Mouse (Mus musculus): ENCODE measurements around the gene Cdadc1.
"Not testable (repeated sequence)": the region's sequence is repeated elsewhere in the genome, so short reads cannot be mapped to it uniquely, and the experiment has no call there.

Gene Cdadc1

GRCm38 (mm10) chr14:59597398-59598259 is at the start of gene Cdadc1:
Cdadc1 (minus strand) TSS chr14:59597959.
- DNase-seq: peak; percentile 91 to 98

- DNase-seq: no peak
Measured at GRCm38 (mm10) chr14:59646826-59647697, 49.3 kb upstream of the Cdadc1 start.

- no peak for DNase-seq
Measured at GRCm38 (mm10) chr14:59644896-59645295, 47.1 kb upstream of the Cdadc1 start.

- no peak for DNase-seq
Measured at GRCm38 (mm10) chr14:59644166-59644565, 46.4 kb upstream of the Cdadc1 start.

- no peak for DNase-seq
Measured at GRCm38 (mm10) chr14:59643582-59643981, 45.8 kb upstream of the Cdadc1 start.

- no peak for DNase-seq
Measured at GRCm38 (mm10) chr14:59641856-59642255, 44.1 kb upstream of the Cdadc1 start.

GRCm38 (mm10) chr14:59638906-59639703 is 41.3 kb upstream of the Cdadc1 start:
- no peak for DNase-seq

GRCm38 (mm10) chr14:59633988-59634387 is 36.2 kb upstream of the Cdadc1 start:
- no peak for DNase-seq

GRCm38 (mm10) chr14:59633295-59633898 is 35.6 kb upstream of the Cdadc1 start:
- DNase-seq: no peak

GRCm38 (mm10) chr14:59632067-59632466 is 34.3 kb upstream of the Cdadc1 start:
- DNase-seq: no peak

GRCm38 (mm10) chr14:59630096-59630495 is 32.3 kb upstream of the Cdadc1 start:
- DNase-seq: no peak

GRCm38 (mm10) chr14:59629308-59629707 is 31.5 kb upstream of the Cdadc1 start:
- no peak for DNase-seq

- no peak for DNase-seq
Measured at GRCm38 (mm10) chr14:59627823-59628222, 30.1 kb upstream of the Cdadc1 start.

GRCm38 (mm10) chr14:59627142-59627680 is 29.5 kb upstream of the Cdadc1 start:
- DNase-seq: no peak

GRCm38 (mm10) chr14:59626711-59627110 is 29.0 kb upstream of the Cdadc1 start:
- no peak for DNase-seq

- no peak for DNase-seq
Measured at GRCm38 (mm10) chr14:59625806-59626364, 28.1 kb upstream of the Cdadc1 start.

- peak; percentile 10 to 24 for DNase-seq
Measured at GRCm38 (mm10) chr14:59625158-59625805, 27.5 kb upstream of the Cdadc1 start, which contains the start of gene Shisa2. Shisa2 (plus strand) TSS chr14:59625308.

GRCm38 (mm10) chr14:59624326-59624885 is 26.6 kb upstream of the Cdadc1 start:
- no peak for DNase-seq

- no peak for DNase-seq
Measured at GRCm38 (mm10) chr14:59616802-59617201, 19.0 kb upstream of the Cdadc1 start.

GRCm38 (mm10) chr14:59614149-59614548 is 16.4 kb upstream of the Cdadc1 start:
- not testable (repeated sequence) for DNase-seq

Measured in cerebellum, adult 18-20 months (tissue).